Mouse (Mus musculus) layer of hippocampus, adult 9-11 months (tissue): ENCODE measurements at regions not wholly inside any gene's neighbourhood (a gene's known extent, or its start where the extent isn't known, plus 50 kb on each side); places are given as distances from the start of the nearest gene placed in this dataset.

Experiments used
- DNase-seq: peaks from one replicate; pipeline ENCODE4 v3.0.0; 2022

DNA sequence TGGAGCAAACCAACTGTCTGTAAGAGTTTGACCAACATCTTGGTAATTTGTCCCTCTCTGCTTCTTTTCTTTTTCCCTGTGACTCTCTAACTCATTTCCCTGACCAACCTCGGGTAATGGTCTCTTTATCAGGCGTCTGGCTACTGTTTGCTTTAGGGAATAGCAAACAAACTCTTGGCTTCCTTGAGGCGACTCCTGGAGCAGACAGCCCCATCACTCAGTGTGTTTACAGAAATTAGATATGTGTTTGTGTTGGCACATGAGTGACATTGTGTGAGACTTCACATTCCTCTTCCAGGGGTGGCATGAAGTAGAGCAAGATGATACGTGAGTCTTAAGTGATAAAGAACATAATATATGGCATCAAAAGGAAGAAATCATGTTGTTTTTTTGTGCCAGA is 195.7 kb upstream of the Hhip start:
- no peak for DNase-seq

- no peak for DNase-seq
These were observed 193.8 kb upstream of the Hhip start for GRCm38 (mm10) chr8:80251595-80251994.

- DNase-seq = no peak
These were observed 192.7 kb upstream of the Hhip start for GRCm38 (mm10) chr8:80250305-80251161.

DNA sequence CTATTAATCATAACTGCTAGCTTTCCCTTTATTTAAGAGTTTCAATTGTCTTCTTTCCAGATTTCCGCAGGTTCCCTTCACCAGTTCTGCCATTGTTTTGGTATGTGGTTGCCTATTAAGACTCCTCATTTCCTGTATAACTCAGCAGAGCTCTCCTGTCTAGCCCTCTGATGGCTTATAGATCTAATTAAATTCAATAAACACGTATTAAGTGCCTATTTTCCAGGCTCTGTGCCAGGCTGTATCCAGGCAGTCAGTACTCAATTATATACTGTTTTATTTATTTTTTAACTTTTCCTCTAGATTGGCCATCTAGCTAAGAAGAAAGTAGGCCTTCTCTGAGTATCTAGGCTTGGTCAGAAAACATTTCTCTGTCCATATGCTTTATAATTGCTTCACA is 192.0 kb upstream of the Hhip start:
- no peak for DNase-seq

- DNase-seq = no peak
These were observed 182.1 kb upstream of the Hhip start for GRCm38 (mm10) chr8:80239879-80240278.

DNA sequence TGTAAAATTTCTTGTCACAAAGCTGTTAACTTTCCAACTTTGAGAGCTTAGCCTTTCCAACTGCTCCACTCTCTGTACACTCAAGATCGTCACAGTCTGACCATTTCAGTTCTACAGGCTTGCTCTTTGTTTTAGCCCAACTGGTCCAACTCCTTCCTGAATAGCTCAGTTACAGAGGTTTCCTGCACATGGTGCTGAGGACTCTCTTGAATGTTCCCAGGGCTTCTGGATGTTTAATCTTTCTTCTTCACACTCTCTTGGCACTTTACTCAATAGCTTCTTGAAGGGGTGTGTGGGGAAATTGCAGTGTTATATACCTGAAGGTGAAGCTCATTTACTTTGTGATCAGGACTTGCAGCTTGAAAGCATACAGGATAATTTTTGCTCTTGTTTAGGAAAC is 152.6 kb upstream of the Hhip start:
- DNase-seq = no peak

DNA sequence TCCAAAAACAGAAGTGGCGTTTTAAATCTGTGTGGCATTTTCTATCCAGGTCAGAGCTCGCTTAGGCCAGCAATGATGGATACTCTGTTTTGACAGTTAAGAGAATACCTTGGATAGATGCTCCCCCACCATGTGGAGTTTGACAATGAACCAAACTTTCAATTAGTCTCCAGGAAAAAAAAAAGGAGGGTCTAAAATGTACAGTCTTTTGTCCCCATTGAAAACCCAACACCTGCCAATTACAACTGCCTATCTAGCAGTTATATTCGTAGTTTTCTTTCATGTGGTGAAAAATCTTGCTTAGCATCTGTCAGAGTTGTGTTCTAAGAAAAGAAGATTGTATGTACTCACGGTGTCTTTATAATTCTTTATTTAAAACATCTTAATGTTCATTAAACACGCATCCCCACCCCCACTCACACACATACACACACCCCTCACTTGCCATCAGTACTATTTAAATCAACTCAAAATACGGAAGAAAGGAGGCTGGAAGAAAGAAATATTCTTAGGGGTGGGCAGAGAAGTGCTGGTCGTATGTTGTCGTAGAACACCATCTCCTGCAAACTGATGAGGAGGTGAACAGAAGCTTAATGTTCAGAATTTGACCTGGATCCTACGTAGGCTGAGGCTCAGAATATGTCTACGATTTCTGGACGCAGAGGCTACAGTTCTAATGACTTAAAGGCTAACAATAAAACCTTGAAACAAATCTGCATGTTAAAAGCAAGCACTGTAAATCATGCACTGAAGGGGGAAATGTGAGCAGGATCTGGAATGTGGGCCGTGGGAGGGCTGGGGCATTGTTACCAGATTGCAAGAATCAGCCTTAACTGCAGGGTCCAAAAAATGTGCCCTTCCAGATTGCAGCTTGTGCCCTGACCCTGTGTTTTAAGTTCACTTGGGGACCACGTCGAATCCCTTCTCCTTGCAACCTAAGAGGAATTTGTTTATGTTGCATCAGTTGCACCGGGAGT is 147.2 kb upstream of the Hhip start:
- DNase-seq = no peak

GRCm38 (mm10) chr8:80203769-80204677 is 146.2 kb upstream of the Hhip start:
- DNase-seq = no peak

DNA sequence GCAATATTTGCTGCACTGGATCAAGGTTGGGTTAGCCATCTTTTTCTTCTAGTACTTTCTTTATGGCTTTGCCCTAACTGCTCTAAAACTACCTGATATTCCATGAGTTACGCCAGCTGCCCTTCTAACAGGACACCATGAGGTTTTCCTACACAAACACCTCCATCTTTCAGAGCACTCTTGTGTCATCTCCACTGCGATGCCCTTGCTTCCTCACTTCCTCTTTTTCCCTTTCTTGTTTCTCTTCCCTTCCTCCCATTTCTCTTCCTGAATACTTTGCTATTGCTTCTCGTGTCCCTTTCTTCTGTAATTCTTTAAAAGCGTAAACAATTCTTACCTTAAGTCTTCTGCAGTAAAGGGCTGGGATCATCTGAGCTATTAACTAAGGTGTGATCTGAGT is 139.9 kb upstream of the Hhip start:
- no peak for DNase-seq

GRCm38 (mm10) chr8:80190510-80190908 is 132.7 kb upstream of the Hhip start:
- peak; percentile 5 for DNase-seq

- peak; percentile 14 for DNase-seq
These were observed 132.1 kb upstream of the Hhip start for GRCm38 (mm10) chr8:80189797-80190509.

- DNase-seq = no peak
These were observed 127.5 kb upstream of the Hhip start for GRCm38 (mm10) chr8:80185286-80185685.

- no peak for DNase-seq
These were observed 110.9 kb upstream of the Hhip start for GRCm38 (mm10) chr8:80168688-80169087.

- DNase-seq = no peak
These were observed 91.8 kb upstream of the Hhip start for GRCm38 (mm10) chr8:80149458-80150083.

DNA sequence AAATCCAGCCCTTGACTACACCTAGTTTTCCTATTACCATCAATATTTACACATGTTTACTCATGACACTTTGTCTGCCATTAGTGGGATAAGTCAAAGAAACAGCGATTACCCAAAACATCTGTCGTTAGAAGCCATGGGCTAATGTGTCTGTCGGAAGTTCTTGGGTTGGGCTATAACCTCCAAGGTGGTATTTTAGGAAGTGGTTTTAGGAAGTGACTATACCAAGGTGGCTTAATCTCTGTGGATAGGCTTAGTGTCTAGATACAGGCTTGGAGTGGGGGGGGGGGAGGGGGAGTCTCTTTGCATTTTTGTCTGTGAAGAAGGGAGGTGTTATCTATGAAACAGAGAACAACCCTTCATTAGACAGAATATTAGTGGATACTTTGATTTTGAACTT is 90.1 kb upstream of the Hhip start:
- no peak for DNase-seq

GRCm38 (mm10) chr8:80138481-80138880 is 80.7 kb upstream of the Hhip start:
- no peak for DNase-seq

DNA sequence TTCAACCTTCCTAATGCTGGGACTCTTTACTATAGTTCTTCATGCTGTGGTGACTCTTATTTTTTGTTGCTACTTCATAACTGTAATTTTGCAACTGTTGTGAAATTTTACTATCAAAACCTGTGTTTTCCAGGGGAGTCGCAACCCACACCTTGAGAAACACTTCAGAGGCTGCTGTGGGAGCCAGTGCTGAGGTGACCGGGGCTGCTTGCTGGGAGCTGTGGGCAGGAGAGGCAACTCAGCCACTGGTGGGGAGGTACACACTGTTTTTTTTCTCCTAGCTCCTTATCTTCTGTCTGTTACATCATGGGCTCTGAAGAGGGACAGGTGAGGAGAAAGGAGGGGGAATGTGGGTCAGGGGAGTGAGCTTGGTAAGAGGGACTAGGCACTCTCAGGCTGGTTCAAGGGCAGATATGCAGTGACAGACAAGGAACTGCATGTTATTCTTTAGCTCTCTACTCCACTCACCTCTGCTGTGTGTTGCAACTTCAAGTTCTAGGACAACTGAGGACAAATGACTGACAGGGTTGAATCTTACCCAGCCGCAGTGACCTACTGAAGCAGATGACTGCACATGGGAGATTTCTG is 62.7 kb upstream of the Hhip start:
- no peak for DNase-seq

DNA sequence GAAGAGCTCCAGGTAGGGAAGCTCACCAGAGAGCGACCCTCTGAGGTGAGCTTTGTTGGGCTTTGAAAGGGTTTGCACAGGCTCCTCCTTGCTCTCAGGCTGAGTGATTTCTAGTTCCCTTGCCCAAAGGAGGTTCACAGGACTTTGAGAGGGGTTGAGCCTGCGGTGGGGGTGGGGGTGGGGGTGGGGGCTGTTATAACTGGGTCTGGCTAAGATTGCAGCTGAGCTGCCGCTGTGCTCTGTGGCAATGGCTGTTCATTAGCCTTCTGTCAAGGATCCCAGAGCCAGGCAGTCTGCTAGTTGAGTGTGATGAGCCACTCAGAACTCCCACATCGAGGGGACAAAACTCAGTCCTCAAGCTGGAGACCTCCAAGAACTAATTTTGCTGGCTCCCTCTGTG is 59.5 kb upstream of the Hhip start:
- no peak for DNase-seq
